Mouse (Mus musculus): ENCODE measurements around the gene Hoxa4. TPM values are rescaled to one million over a fixed set of nuclear protein-coding genes. Genes with fewer than 3 reads are reported as not detected.
A peak's percentile ranks its signal among the peaks of the same experiment; 100 is the strongest.

The Hoxa4 gene
- polyA plus RNA-seq, 1 experiment from 2014 or later, result 3.6 TPM

DNA sequence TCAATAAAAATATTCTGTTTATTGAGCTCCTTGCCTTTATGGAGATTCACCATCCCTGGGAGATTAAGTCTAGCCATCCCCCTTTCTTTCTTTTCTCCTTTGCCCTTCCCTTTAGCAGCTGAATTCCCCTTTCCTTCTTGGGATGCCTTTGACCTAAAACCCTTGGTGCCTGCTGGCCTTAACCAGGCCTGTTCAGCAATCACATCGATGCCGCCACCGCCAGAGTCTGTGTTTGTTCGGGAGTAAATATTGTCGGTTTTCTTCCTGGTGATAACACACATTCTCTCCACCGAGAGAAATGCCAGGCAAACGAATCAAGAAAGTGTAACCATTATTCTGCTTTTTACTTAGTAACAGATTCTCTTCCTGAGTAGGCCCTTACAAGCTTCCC lies 46.6 kb upstream of the Hoxa4 start:
- no peak overlapping the region for H3K4me3 ChIP-seq (ENCODE audit: low read depth, low read length)
- H3K9me3 ChIP-seq (ENCODE audit: control insufficient read depth), result no peaks in the 10 kb centered on the region
- no peak overlapping the region for H3K27ac ChIP-seq (ENCODE audit: low read depth, low read length)
- H3K4me1 ChIP-seq (replicated peaks; ENCODE audit: control insufficient read depth, insufficient read depth, low read length), result no peaks in the 10 kb centered on the region
- no peak overlapping the region for H3K9ac ChIP-seq (ENCODE audit: low read depth, low read length)
- peaks cover 100% of the 10 kb centered on the region for H3K27me3 ChIP-seq (replicated peaks; ENCODE audit: control insufficient read depth, insufficient read depth, low read length)
- 5% methylated on average over 7 of the region's 7 CpGs for WGBS
- no peak for TF ChIP-seq CTCF (IDR thresholded peaks at IDR 0.05; ENCODE audit: low read depth)
- H3K36me3 ChIP-seq (ENCODE audit: control insufficient read depth, insufficient read depth), result no peaks in the 10 kb centered on the region
- 0 out of 2 replicates have a peak overlapping the region, but pooled peaks have one; percentile 9 for H3K4me2 ChIP-seq (replicated peaks; ENCODE audit: low read depth)
- no peak for ATAC-seq

DNA sequence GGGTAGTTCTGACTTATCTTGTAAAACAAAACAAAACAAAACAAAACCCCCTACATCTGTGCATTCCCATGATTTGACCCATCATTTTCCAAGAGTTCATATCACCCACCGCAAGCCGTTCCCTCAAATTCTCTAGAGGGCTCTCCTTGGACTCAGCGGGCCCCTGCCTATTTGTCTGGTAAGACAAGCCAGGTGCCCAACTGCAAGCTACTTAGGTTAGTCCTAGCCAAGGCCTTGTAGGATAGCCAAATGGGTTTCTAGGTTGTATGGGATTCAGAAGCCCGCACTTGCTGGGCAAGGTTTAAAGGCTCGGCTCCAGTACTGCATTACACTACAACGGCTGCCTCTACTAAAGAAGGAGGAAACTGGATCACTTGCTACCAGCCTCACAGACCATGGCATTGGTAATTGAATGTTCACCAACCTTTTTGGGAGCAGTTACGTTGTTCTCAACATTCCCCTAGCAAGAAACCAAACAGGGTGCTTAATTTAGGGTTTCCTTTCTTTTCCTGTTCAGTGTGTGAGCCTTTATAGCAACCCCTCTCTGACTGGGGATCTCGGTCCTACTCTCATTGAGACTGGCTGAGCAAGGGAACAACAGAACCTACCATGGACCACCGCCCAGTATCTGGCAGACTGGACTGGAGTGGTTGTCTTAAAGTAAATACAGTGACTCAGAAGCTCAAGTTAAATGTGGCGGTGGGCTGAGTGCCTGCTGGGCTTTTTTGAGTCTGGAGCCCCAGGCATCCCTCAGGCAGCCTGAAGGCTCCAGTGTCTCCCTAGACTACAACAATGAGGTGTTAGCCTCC lies 46.0 kb upstream of the Hoxa4 start:
- Histone ChIP-seq H3K4me3 (ENCODE audit: low read depth, low read length) (peak overlapping the region; percentile 11; the same call in 1 of the 2 replicates), H3K9ac (ENCODE audit: low read depth, low read length) (no peak overlapping the region), H3K27ac (ENCODE audit: low read depth, low read length) (no peak overlapping the region), H3K36me3 (ENCODE audit: control insufficient read depth, insufficient read depth) (no peaks in the 10 kb centered on the region), H3K9me3 (ENCODE audit: control insufficient read depth) (no peaks in the 10 kb centered on the region), H3K4me2 (replicated peaks; ENCODE audit: low read depth) (peak overlapping the region; percentile 9; the same call in 1 of the 2 replicates), H3K27me3 (replicated peaks; ENCODE audit: control insufficient read depth, insufficient read depth, low read length) (peaks cover 100% of the 10 kb centered on the region), H3K4me1 (replicated peaks; ENCODE audit: control insufficient read depth, insufficient read depth, low read length) (no peaks in the 10 kb centered on the region)
- 17% methylated on average over 10 of the region's 10 CpGs for WGBS
- no peak for TF ChIP-seq CTCF (IDR thresholded peaks at IDR 0.05; ENCODE audit: low read depth)
- no peak for ATAC-seq

DNA sequence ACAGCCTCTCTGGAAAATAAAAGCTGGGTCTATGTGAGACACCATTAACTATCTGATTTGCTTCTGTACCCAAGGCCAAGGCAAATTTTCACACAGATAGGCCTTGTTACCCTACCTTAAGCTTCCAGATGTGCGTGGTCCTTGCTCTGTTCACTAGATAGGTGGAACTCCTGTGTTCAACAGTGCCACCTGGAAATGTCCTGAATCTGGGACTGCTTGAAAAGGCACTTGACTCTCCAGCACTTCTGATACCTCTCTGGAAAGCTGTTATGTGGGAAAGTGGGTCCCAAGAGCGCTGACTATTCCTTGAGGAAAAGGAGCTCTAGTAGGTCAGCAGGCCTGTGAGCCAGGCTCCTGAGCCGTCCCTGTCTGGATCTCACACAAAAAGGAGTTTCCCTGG lies 45.3 kb upstream of the Hoxa4 start:
- H3K4me1 ChIP-seq (replicated peaks; ENCODE audit: control insufficient read depth, insufficient read depth, low read length), result no peaks in the 10 kb centered on the region
- no peaks in the 10 kb centered on the region for H3K9me3 ChIP-seq (ENCODE audit: control insufficient read depth)
- no peak for TF ChIP-seq CTCF (IDR thresholded peaks at IDR 0.05; ENCODE audit: low read depth)
- ATAC-seq, result no peak
- H3K4me3 ChIP-seq (ENCODE audit: low read depth, low read length), result peak overlapping the region; percentile 11; the same call in 1 of the 2 replicates
- no peaks in the 10 kb centered on the region for H3K36me3 ChIP-seq (ENCODE audit: control insufficient read depth, insufficient read depth)
- no peak overlapping the region for H3K9ac ChIP-seq (ENCODE audit: low read depth, low read length)
- 10% methylated on average over 3 of the region's 3 CpGs for WGBS
- H3K4me2 ChIP-seq (replicated peaks; ENCODE audit: low read depth), result no peak overlapping the region
- H3K27me3 ChIP-seq (replicated peaks; ENCODE audit: control insufficient read depth, insufficient read depth, low read length), result peaks cover 100% of the 10 kb centered on the region
- no peak overlapping the region for H3K27ac ChIP-seq (ENCODE audit: low read depth, low read length)

DNA sequence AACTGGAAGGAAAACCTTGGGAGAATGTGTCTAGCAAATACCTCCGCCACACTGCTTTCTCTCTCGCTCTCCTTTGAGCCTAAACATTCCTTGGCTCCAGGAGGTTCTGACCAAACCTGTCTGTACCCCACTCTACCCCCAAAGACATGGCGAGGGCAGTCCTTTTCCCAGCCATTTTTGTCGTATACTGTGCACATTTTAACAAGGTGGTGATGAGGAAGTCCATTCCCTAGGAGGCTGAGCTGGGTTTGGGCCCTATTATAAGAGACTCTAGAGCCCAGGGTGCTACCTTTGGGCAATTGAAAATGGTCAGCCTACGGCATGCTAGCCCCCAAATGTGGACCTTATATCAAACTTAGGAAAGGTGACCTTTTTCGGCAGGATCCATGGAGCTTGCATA lies 44.3 kb upstream of the Hoxa4 start:
- no peaks in the 10 kb centered on the region for H3K36me3 ChIP-seq (ENCODE audit: control insufficient read depth, insufficient read depth)
- H3K4me3 ChIP-seq (ENCODE audit: low read depth, low read length), result no peak overlapping the region
- no peaks in the 10 kb centered on the region for H3K9me3 ChIP-seq (ENCODE audit: control insufficient read depth)
- no peak overlapping the region for H3K9ac ChIP-seq (ENCODE audit: low read depth, low read length)
- WGBS, result 23% methylated on average over 6 of the region's 6 CpGs
- peaks cover 98% of the 10 kb centered on the region for H3K27me3 ChIP-seq (replicated peaks; ENCODE audit: control insufficient read depth, insufficient read depth, low read length)
- no peaks in the 10 kb centered on the region for H3K4me1 ChIP-seq (replicated peaks; ENCODE audit: control insufficient read depth, insufficient read depth, low read length)
- H3K4me2 ChIP-seq (replicated peaks; ENCODE audit: low read depth), result no peak overlapping the region
- no peak for ATAC-seq
- TF ChIP-seq CTCF (IDR thresholded peaks at IDR 0.05; ENCODE audit: low read depth), result no peak
- H3K27ac ChIP-seq (ENCODE audit: low read depth, low read length), result no peak overlapping the region

DNA sequence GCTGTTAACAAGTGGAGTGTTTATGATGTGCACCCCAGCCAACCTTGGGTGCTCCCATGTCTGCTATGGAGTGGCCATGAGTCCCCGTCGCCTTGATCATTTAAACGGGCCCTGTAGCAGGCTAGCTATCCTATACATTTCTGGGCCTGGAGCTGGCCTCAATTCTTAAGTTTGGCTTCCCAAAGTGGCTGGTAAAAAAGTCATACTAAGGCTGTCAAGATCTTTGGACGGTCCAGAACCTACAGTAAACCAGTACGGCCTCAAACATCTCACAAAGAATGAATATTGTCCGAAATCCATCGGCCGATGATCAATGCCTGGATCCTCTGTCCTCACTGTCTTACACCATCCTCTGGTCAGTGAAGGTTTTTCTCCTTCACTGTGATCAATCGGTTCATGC lies 43.7 kb upstream of the Hoxa4 start:
- TF ChIP-seq CTCF (IDR thresholded peaks at IDR 0.05; ENCODE audit: low read depth), result no peak
- Histone ChIP-seq H3K36me3 (ENCODE audit: control insufficient read depth, insufficient read depth) (no peaks in the 10 kb centered on the region), H3K27ac (ENCODE audit: low read depth, low read length) (no peak overlapping the region), H3K9ac (ENCODE audit: low read depth, low read length) (no peak overlapping the region), H3K9me3 (ENCODE audit: control insufficient read depth) (no peaks in the 10 kb centered on the region), H3K27me3 (replicated peaks; ENCODE audit: control insufficient read depth, insufficient read depth, low read length) (peaks cover 98% of the 10 kb centered on the region), H3K4me2 (replicated peaks; ENCODE audit: low read depth) (peak overlapping the region; percentile 37; the same call in 1 of the 2 replicates), H3K4me3 (ENCODE audit: low read depth, low read length) (no peak overlapping the region), H3K4me1 (replicated peaks; ENCODE audit: control insufficient read depth, insufficient read depth, low read length) (no peaks in the 10 kb centered on the region)
- 39% methylated on average over 9 of the region's 9 CpGs for WGBS
- ATAC-seq, result no peak

DNA sequence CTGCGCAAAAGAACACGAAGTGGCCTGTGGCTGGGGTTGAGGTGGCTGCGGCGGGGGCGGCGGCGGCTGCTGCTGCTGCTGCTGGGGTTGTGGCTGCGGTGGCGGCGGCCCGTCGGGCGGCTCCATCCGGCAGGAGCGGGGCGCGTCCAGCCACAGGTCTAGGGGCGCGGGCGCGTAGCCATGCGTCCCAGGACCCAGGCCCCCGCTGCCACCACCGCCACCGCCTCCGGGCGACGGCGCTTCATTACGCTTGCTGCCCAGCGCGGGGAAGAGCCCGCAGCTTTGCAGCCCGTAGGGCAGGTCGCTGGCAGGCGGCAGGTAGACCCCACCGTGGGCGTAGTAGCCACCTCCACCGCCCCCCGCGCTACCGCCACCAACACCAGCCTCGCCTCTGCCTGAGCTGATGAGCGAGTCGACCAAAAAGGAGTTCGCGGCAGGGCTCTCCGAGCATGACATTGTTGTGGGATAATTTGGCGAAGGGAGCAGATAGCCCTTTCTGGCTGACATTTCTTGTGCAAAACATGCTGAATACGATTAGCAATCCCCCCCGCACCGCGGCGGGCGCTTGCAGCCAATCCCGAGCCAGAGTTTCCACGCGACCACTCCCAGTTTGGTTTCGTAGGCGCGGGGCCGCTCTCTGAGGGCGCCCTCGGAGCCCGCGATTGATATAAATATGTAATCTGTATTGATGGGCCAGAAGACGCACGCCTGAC lies 43.0 kb upstream of the Hoxa4 start:
- WGBS, result 3% methylated on average over 57 of the region's 68 CpGs
- Histone ChIP-seq H3K4me3 (ENCODE audit: low read depth, low read length) (peak overlapping the region; percentile 32), H3K4me1 (replicated peaks; ENCODE audit: control insufficient read depth, insufficient read depth, low read length) (no peaks in the 10 kb centered on the region), H3K27me3 (replicated peaks; ENCODE audit: control insufficient read depth, insufficient read depth, low read length) (peaks cover 98% of the 10 kb centered on the region), H3K9ac (ENCODE audit: low read depth, low read length) (peak overlapping the region; percentile 8; the same call in 1 of the 2 replicates), H3K4me2 (replicated peaks; ENCODE audit: low read depth) (peak overlapping the region; percentile 37), H3K36me3 (ENCODE audit: control insufficient read depth, insufficient read depth) (no peaks in the 10 kb centered on the region), H3K9me3 (ENCODE audit: control insufficient read depth) (no peaks in the 10 kb centered on the region), H3K27ac (ENCODE audit: low read depth, low read length) (no peak overlapping the region)
- ATAC-seq, result no peak
- TF ChIP-seq CTCF (IDR thresholded peaks at IDR 0.05; ENCODE audit: low read depth), result no peak

All from intestine, postnatal 0 days (tissue).